ENCODE assay signal across 19 mouse cellular contexts in the genomic region with DNA sequence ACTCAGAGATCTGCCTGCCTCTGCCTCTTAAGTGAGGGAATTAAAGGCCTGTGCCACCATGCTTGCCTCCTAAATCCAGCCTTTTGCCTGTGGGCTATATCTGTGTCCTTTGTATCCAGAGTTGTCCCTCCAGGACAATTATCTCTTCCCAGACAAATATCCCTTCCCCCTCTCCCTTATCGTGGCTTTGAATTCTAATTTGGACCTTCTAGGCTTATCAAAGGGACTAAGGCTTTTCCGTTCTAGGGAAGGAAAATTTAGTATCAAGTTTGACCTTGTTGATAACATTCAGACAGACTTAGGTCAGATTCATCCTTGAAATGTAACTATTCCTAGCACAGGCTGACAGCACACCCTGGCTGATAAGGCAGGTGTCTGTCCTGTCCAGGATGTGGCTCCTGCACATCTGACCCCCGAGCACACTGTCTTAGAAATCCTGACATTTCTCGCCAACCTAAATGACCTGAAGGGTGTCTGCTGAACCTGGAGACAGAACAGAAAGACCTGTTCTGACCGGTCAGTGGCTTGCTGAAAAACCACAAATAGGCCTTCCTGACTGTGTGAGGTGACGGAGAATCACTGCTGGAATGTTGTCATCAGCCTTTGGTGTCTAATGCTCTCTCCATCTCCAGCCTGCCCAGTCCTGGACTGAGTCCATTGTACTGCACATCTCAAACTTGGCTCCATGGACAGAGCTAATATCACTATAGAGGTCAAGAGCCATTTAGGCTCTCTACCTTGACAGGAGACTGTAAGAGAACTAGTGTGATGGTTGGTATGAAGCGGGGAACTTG.
"Had no signal": no experiment of that assay in that cellular context is flagged by ENCODE, and none has a peak within 500 bp of the region (broad histone marks: within the 10 kb centered on the region; RNA-seq: fewer than 3 reads in every experiment).

No protein-coding gene starts in this region.

- DNase-seq: kidney, postnatal 10 days; kidney, postnatal 36 days; layer of hippocampus, postnatal 36 days; liver, embryonic 13.5 days; lung, adult 2 months; lung, postnatal 14 days; lung, postnatal 4 days; right cerebral cortex, adult 18-20 months; right cerebral cortex, postnatal 14 days; right cerebral cortex, postnatal 4 days; thymus, adult 2 months; thymus, postnatal 14 days; thymus, postnatal 4 days had no signal

- H3K27me3 ChIP-seq: liver, embryonic 13.5 days; midbrain, embryonic 15.5 days; neural tube, embryonic 12.5 days; neural tube, embryonic 15.5 days had no signal

- H3K27ac ChIP-seq: left cerebral cortex, adult 2 months; liver, embryonic 13.5 days; midbrain, embryonic 12.5 days; midbrain, embryonic 15.5 days; neural tube, embryonic 12.5 days; neural tube, embryonic 15.5 days; stomach, postnatal 0 days had no signal

- H3K9me3 ChIP-seq: liver, embryonic 13.5 days; midbrain, embryonic 12.5 days; midbrain, embryonic 15.5 days; neural tube, embryonic 12.5 days; neural tube, embryonic 15.5 days had no signal

- H3K4me2 ChIP-seq: liver, embryonic 13.5 days; midbrain, embryonic 12.5 days; midbrain, embryonic 15.5 days; neural tube, embryonic 12.5 days; neural tube, embryonic 15.5 days had no signal

- H3K9ac ChIP-seq: liver, embryonic 13.5 days; midbrain, embryonic 12.5 days; midbrain, embryonic 15.5 days; neural tube, embryonic 12.5 days; neural tube, embryonic 15.5 days had no signal

- H3K4me1 ChIP-seq: midbrain, embryonic 12.5 days; midbrain, embryonic 15.5 days; neural tube, embryonic 12.5 days had no signal

- H3K4me3 ChIP-seq: left cerebral cortex, adult 2 months; liver, embryonic 13.5 days; midbrain, embryonic 12.5 days; midbrain, embryonic 15.5 days; neural tube, embryonic 12.5 days; neural tube, embryonic 15.5 days had no signal

- H3K36me3 ChIP-seq: liver, embryonic 13.5 days; midbrain, embryonic 12.5 days; midbrain, embryonic 15.5 days; neural tube, embryonic 12.5 days; neural tube, embryonic 15.5 days had no signal

- ATAC-seq: midbrain, embryonic 15.5 days had no signal
